Mouse (Mus musculus) hindbrain, embryonic 14.5 days (tissue): ENCODE measurements around the gene Adgrb2. TPM values are rescaled to one million over a fixed set of nuclear protein-coding genes. Genes with fewer than 3 reads are reported as not detected.
A peak's percentile ranks its signal among the peaks of the same experiment; 100 is the strongest.

Experiments
- ATAC-seq: fragments of 200-750 bp; cut with Nextera tagmentation; 2 replicates; pipeline ENCODE4 v1.8.0; 2017; ENCODE audit warnings: moderate number of reproducible peaks, mild to moderate bottlenecking, moderate TSS enrichment, moderate library complexity; ENCODE audit not compliant: low FRiP score
- DNase-seq: peaks from one replicate; pipeline ENCODE4 v3.0.0-alpha.2; 2015; ENCODE audit warnings: low spot score
- H3K27ac ChIP-seq: fragments of 300-500 bp; sonication (generic); 2 replicates; pipeline ENCODE4 v1.5.1; 2014; ENCODE audit warnings: mild to moderate bottlenecking, moderate library complexity
- H3K27me3 ChIP-seq: fragments of 300-500 bp; sonication (generic); 2 replicates; pipeline ENCODE4 v1.6.1; 2014; ENCODE audit warnings: mild to moderate bottlenecking, low read length, mixed read lengths; ENCODE audit not compliant: control insufficient read depth, insufficient read depth
- H3K36me3 ChIP-seq: fragments of 300-500 bp; sonication (generic); replicated peaks from 2 replicates; pipeline ENCODE4 v1.6.1; 2014; ENCODE audit not compliant: control insufficient read depth, insufficient read depth
- H3K4me1 ChIP-seq: fragments of 300-500 bp; sonication (generic); replicated peaks from 2 replicates; pipeline ENCODE4 v1.6.1; 2014; ENCODE audit warnings: antibody characterized with exemption, low read length, mixed read lengths; ENCODE audit not compliant: control insufficient read depth, insufficient read depth
- H3K4me2 ChIP-seq: fragments of 300-500 bp; sonication (generic); replicated peaks from 2 replicates; pipeline ENCODE4 v1.6.1; 2014; ENCODE audit warnings: mild to moderate bottlenecking, moderate library complexity
- H3K4me3 ChIP-seq: fragments of 300-500 bp; sonication (generic); replicated peaks from 2 replicates; pipeline ENCODE4 v1.5.1; 2014; ENCODE audit warnings: mild to moderate bottlenecking, low read length
- H3K9ac ChIP-seq: fragments of 300-500 bp; sonication (generic); 2 replicates; pipeline ENCODE4 v1.6.1; 2014
- H3K9me3 ChIP-seq: fragments of 300-500 bp; sonication (generic); 2 replicates; pipeline ENCODE4 v1.6.1; 2016; ENCODE audit warnings: low read length; ENCODE audit not compliant: control insufficient read depth
- WGBS: fragments of 180-500 bp; shearing (Covaris S2); extraction: QIAGEN DNeasy Blood & Tissue Kit; methylation state at CpG from one replicate; pipeline ENCODE4 v1.1.7; 2014; 5-methylcytosine and 5-hydroxymethylcytosine counted together
- polyA plus RNA-seq: library from polyadenylated mRNA; unstranded; fragments of >200 nt; fragmentation: Nextera tagmentation; extraction: Ambion mirVana; gene quantifications from 2 replicates; pipeline ENCODE4 v1.2.1, GENCODE M21; 2014

The Adgrb2 gene
- polyA plus RNA-seq, 1 experiment from 2014 or later: 16.9 TPM

DNA sequence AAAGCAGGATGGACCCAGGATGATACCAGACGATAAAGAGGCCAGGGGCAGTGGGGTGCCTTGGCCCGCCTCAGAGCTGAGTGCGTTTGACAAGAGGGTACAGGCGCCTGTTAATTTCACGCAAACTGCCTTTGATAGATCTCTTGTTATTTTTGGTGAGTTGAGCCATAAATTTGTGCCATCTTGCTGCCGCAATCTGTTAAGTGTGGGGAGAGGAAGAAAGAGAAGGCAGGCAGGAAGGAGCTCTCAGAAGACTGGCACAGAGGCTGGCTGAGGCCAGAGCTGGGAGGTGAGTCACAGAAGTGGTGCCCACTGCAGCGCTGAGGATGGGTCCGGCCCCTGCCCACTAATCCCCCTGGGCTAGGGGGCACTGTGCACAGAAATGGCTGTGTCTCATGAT is 10.6 kb downstream of the Adgrb2 start:
- DNase-seq (no peak), ATAC-seq (no peak)
- Histone ChIP-seq H3K27me3 (no peaks in the 10 kb centered on the region), H3K27ac (no peak overlapping the region), H3K9ac (no peak overlapping the region), H3K4me2 (no peak overlapping the region), H3K4me3 (no peak overlapping the region), H3K9me3 (no peaks in the 10 kb centered on the region), H3K4me1 (peaks cover 5% of the 10 kb centered on the region), H3K36me3 (peaks cover 17% of the 10 kb centered on the region)
- WGBS: 82% methylated on average over 8 of the region's 8 CpGs

GRCm38 (mm10) chr4:129996015-129996414 is 11.3 kb downstream of the Adgrb2 start:
- H3K4me3 ChIP-seq: no peak overlapping the region
- 85% methylated on average over 4 of the region's 4 CpGs for WGBS
- H3K9ac ChIP-seq: no peak overlapping the region
- no peak for ATAC-seq
- peaks cover 6% of the 10 kb centered on the region for H3K4me1 ChIP-seq
- H3K4me2 ChIP-seq: no peak overlapping the region
- H3K36me3 ChIP-seq: peaks cover 17% of the 10 kb centered on the region
- H3K27ac ChIP-seq: no peak overlapping the region
- no peak for DNase-seq
- H3K9me3 ChIP-seq: no peaks in the 10 kb centered on the region
- H3K27me3 ChIP-seq: no peaks in the 10 kb centered on the region

DNA sequence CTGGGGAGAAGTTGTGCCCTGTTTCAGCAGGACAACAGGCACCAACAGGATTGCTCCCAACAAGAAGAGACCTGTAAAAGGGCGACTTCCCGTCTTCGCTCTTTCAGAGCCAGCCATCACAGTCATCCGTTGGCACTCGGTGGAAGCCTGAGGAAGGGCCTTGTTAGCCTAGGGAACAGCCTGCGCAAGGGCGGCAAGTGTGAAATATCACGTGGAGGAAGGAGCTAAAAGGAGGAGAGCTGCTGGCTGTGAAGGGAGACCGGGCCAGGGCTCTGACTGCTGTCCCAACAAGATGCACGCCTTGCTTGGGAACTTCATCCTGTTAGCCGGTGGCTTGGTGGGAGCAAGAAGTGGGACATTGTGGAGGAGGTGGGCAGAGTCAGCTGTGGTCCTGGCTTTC is 13.5 kb downstream of the Adgrb2 start:
- 0 out of 2 replicates have a peak, but pooled peaks cover 3% of the 10 kb centered on the region for H3K36me3 ChIP-seq
- H3K9me3 ChIP-seq: no peaks in the 10 kb centered on the region
- H3K4me2 ChIP-seq: no peak overlapping the region
- ATAC-seq (no peak), DNase-seq (no peak)
- peaks cover 19% of the 10 kb centered on the region for H3K4me1 ChIP-seq
- no peaks in the 10 kb centered on the region for H3K27me3 ChIP-seq
- no peak overlapping the region for H3K9ac ChIP-seq
- WGBS: 73% methylated on average over 11 of the region's 11 CpGs
- H3K4me3 ChIP-seq: no peak overlapping the region
- no peak overlapping the region for H3K27ac ChIP-seq

DNA sequence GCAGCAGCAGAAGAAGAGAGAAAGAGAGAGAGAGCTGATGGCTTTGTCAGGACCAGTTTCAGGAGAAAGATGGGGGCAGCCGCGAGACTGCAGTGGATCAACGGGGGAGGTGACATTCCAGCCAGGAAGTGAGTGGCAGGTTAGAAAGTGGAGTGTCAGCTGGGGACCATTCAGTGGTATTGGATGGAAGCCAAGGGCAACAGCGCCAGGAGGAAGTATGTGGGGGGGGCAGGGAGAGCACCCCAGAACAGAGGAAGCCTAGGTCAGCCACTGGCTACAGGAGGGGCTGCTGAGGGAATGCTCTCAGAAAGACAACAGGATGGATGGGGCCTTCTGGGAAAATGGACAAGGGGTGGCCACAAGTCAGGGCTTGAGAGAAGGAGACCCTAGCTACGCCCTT is 17.0 kb downstream of the Adgrb2 start:
- H3K36me3 ChIP-seq: no peaks in the 10 kb centered on the region
- H3K4me3 ChIP-seq: no peak overlapping the region
- H3K27me3 ChIP-seq: no peaks in the 10 kb centered on the region
- H3K4me2 ChIP-seq: no peak overlapping the region
- peaks cover 14% of the 10 kb centered on the region for H3K4me1 ChIP-seq
- 37% methylated on average over 5 of the region's 5 CpGs for WGBS
- H3K27ac ChIP-seq: peak overlapping the region; percentile 32
- H3K9ac ChIP-seq: no peak overlapping the region
- DNase-seq (no peak), ATAC-seq (no peak)
- no peaks in the 10 kb centered on the region for H3K9me3 ChIP-seq

- no peak for DNase-seq
- Histone ChIP-seq H3K4me1 (peaks cover 14% of the 10 kb centered on the region), H3K9me3 (no peaks in the 10 kb centered on the region), H3K4me2 (no peak overlapping the region), H3K36me3 (no peaks in the 10 kb centered on the region), H3K9ac (no peak overlapping the region), H3K27ac (peak overlapping the region; percentile 32), H3K4me3 (no peak overlapping the region), H3K27me3 (no peaks in the 10 kb centered on the region)
- peak; percentile 32; the same call in 1 of the 2 replicates for ATAC-seq
- 55% methylated on average over 10 of the region's 10 CpGs for WGBS
Measured at GRCm38 (mm10) chr4:130002157-130002556, 17.5 kb downstream of the Adgrb2 start.

GRCm38 (mm10) chr4:130005593-130005992 is 20.9 kb downstream of the Adgrb2 start:
- ATAC-seq: no peak
- WGBS: 62% methylated on average over 9 of the region's 9 CpGs

GRCm38 (mm10) chr4:130006533-130006932 is 21.9 kb downstream of the Adgrb2 start:
- Histone ChIP-seq H3K9me3 (no peaks in the 10 kb centered on the region), H3K4me3 (no peak overlapping the region), H3K27ac (no peak overlapping the region), H3K36me3 (peaks cover 29% of the 10 kb centered on the region), H3K9ac (peak overlapping the region; percentile 28; the same call in 1 of the 2 replicates), H3K27me3 (no peaks in the 10 kb centered on the region), H3K4me2 (peak overlapping the region; percentile 40), H3K4me1 (peaks cover 8% of the 10 kb centered on the region)
- DNase-seq (no peak), ATAC-seq (no peak)
- WGBS: 26% methylated on average over 25 of the region's 25 CpGs

More at GRCm38 (mm10) chr4:130005593-130005992, 20.9 kb downstream of the Adgrb2 start:
- no peak for DNase-seq
- no peak overlapping the region for H3K9ac ChIP-seq
- no peaks in the 10 kb centered on the region for H3K27me3 ChIP-seq
- H3K9me3 ChIP-seq: no peaks in the 10 kb centered on the region
- peaks cover 14% of the 10 kb centered on the region for H3K4me1 ChIP-seq
- no peak overlapping the region for H3K27ac ChIP-seq
- H3K4me3 ChIP-seq: no peak overlapping the region
- H3K4me2 ChIP-seq: no peak overlapping the region
- H3K36me3 ChIP-seq: peaks cover 20% of the 10 kb centered on the region

- DNase-seq (no peak), ATAC-seq (no peak)
- Histone ChIP-seq H3K27me3 (no peaks in the 10 kb centered on the region), H3K9me3 (no peaks in the 10 kb centered on the region), H3K27ac (no peak overlapping the region), H3K9ac (no peak overlapping the region), H3K4me2 (no peak overlapping the region), H3K36me3 (peaks cover 47% of the 10 kb centered on the region), H3K4me3 (no peak overlapping the region), H3K4me1 (no peaks in the 10 kb centered on the region)
- WGBS: 83% methylated on average over 14 of the region's 14 CpGs
Measured at GRCm38 (mm10) chr4:130009043-130009442, 24.4 kb downstream of the Adgrb2 start.

DNA sequence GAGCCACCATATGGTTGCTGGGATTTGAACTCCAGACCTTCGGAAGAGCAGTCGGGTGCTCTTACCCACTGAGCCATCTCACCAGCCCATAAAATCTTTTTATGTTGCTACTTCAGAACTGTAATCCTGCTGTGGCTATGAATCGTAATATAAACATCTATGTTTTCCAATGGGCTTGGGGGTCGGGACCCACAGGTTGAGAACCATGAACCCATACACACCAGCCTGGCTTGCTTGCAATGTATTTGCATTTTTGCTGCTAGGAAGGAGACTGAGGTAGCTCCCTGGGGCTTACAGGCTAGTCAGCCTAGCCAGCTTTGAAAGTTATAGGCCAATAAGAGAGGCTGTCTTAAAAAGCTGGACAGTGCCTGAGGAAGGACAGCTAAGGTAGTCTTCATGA is 26.1 kb downstream of the Adgrb2 start:
- WGBS: 97% methylated on average over 4 of the region's 4 CpGs
- Histone ChIP-seq H3K27ac (no peak overlapping the region), H3K4me3 (no peak overlapping the region), H3K9me3 (no peaks in the 10 kb centered on the region), H3K4me1 (no peaks in the 10 kb centered on the region), H3K4me2 (no peak overlapping the region), H3K9ac (no peak overlapping the region), H3K27me3 (no peaks in the 10 kb centered on the region), H3K36me3 (peaks cover 50% of the 10 kb centered on the region)
- ATAC-seq: no peak
- DNase-seq: no peak

DNA sequence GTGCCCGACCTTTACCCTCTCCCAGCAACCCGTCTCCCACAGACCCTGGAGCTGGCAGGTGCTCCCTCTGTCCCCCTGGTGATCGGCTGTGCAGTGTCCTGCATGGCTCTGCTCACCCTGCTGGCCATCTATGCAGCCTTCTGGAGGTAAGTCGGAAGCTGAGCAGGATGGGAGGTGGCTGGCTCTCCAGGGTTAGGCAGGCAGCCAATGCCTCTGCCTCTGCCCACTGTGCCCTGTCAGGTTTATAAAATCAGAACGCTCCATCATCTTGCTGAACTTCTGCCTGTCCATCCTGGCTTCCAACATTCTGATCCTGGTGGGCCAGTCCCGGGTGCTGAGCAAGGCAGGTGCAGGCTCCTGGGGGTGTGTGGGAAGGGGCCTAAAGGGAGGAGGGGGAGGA is 27.6 kb downstream of the Adgrb2 start:
- DNase-seq (no peak), ATAC-seq (no peak)
- no peak overlapping the region for H3K4me2 ChIP-seq
- peaks cover 54% of the 10 kb centered on the region for H3K36me3 ChIP-seq
- H3K9me3 ChIP-seq: no peaks in the 10 kb centered on the region
- H3K27ac ChIP-seq: no peak overlapping the region
- H3K4me3 ChIP-seq: no peak overlapping the region
- H3K4me1 ChIP-seq: no peaks in the 10 kb centered on the region
- 72% methylated on average over 6 of the region's 6 CpGs for WGBS
- H3K27me3 ChIP-seq: no peaks in the 10 kb centered on the region
- H3K9ac ChIP-seq: no peak overlapping the region
